In the genomic region with DNA sequence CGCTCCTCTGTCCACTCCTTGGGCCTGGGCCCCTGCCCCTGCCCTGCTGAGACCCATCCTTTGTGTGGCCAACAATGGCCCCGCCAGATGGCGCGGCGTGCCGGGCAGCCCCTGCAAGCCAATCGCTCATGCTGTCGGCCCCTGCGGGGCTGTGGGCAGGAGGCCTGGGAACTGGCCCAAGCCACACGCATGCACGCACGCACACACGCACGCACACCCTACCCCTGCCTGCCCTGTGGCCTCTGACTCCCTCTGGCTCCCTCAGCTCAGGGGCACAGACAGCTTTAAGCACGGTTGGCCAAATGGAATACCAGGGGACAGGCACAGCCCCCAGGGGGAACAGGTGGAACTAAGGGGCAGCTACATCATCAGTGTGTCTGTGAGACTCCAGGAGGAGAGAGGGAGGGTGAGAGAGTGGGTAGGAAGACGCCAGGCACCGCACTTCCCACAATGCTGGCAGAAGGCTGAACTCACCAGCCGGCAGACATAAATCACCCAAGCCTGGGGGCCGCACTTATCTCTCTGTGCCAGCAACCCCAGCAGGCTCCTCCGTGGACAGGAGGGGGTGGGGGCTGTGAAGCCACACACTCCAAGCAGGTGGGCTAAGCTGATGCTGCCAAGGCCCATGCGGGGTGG, we compare ENCODE assay signal across 8 mouse cellular contexts. TPM values are rescaled to one million over a fixed set of nuclear protein-coding genes. Genes with fewer than 3 reads are reported as not detected.
A peak's percentile ranks its signal among the peaks of the same experiment; 100 is the strongest.
DNase-seq lines count a peak whose midpoint lies in the region; ATAC-seq and TF ChIP-seq lines count a peak whose summit lies in the region.

No protein-coding gene starts in this region.

- WGBS in forebrain, embryonic 11.5 days: 11% methylated on average over 21 of the region's 21 CpGs
- 10% methylated on average over 21 of the region's 21 CpGs for WGBS in neural tube, embryonic 15.5 days

- peak overlapping the region; percentile 35 for H3K4me2 ChIP-seq in forebrain, embryonic 11.5 days (ENCODE audit: low read depth, low read length, severe bottlenecking)
- peak overlapping the region; percentile 40 for H3K4me2 ChIP-seq in neural tube, embryonic 15.5 days

- no peaks in the 10 kb centered on the region for H3K9me3 ChIP-seq in forebrain, embryonic 11.5 days (ENCODE audit: control insufficient read depth, low read length)
- no peaks in the 10 kb centered on the region for H3K9me3 ChIP-seq in neural tube, embryonic 15.5 days (replicated peaks)

- intact Hi-C loops in left cerebral cortex, adult 2 months (cut with DNase I): loop anchor here (1.0 kb wide), 1 partner anchor 34 kb away; a partner anchor contains a TSS

- peak; percentile 68 for ATAC-seq in forebrain, embryonic 11.5 days (replicated peaks; ENCODE audit: low FRiP score)
- ATAC-seq in neural tube, embryonic 15.5 days (ENCODE audit: low FRiP score): peak; percentile 60

- peak overlapping the region; percentile 79 for H3K27ac ChIP-seq in forebrain, embryonic 11.5 days (ENCODE audit: low read depth, low read length)
- no peak overlapping the region for H3K27ac ChIP-seq in left cerebral cortex, adult 2 months
- H3K27ac ChIP-seq in neural tube, embryonic 15.5 days (replicated peaks): peak overlapping the region; percentile 85

- no peak; the same call in 1 of the 2 replicates for TF ChIP-seq CTCF in left cerebral cortex, adult 2 months (IDR thresholded peaks at IDR 0.05)

- DNase-seq in adrenal gland, postnatal 10 days: peak; percentile 56
- DNase-seq in adrenal gland, adult 8-10 months: no peak
- DNase-seq in ZHBTc4 (ENCODE audit: low read depth, low spot score): peak; percentile 34
- DNase-seq in forebrain, embryonic 11.5 days (ENCODE audit: low spot score): peak; percentile 81
- peak; percentile 46 to 57 for DNase-seq in left cerebral cortex, adult 2 months (ENCODE audit: extremely low spot score in 1 of 2, low spot score in 2 of 2)
- no peak for DNase-seq in ovary, postnatal 36 days (ENCODE audit: low spot score)
- no peak for DNase-seq in heart, postnatal 4 days

- H3K4me3 ChIP-seq in forebrain, embryonic 11.5 days (ENCODE audit: low read depth, low read length): no peak overlapping the region
- no peak overlapping the region for H3K4me3 ChIP-seq in left cerebral cortex, adult 2 months
- no peak overlapping the region for H3K4me3 ChIP-seq in neural tube, embryonic 15.5 days (replicated peaks)

- peak overlapping the region; percentile 61 for H3K9ac ChIP-seq in forebrain, embryonic 11.5 days (ENCODE audit: low read length)
- peak overlapping the region; percentile 28; the same call in 1 of the 2 replicates for H3K9ac ChIP-seq in neural tube, embryonic 15.5 days (replicated peaks)

- H3K36me3 ChIP-seq in forebrain, embryonic 11.5 days (ENCODE audit: control insufficient read depth, insufficient read depth, low read length): no peaks in the 10 kb centered on the region
- no peaks in the 10 kb centered on the region for H3K36me3 ChIP-seq in neural tube, embryonic 15.5 days

- no peaks in the 10 kb centered on the region for H3K27me3 ChIP-seq in forebrain, embryonic 11.5 days (ENCODE audit: control insufficient read depth, insufficient read depth, low read length)
- no peaks in the 10 kb centered on the region for H3K27me3 ChIP-seq in neural tube, embryonic 15.5 days (replicated peaks)

- H3K4me1 ChIP-seq in forebrain, embryonic 11.5 days (replicated peaks; ENCODE audit: control insufficient read depth, insufficient read depth, low read length): peaks cover 70% of the 10 kb centered on the region
- peaks cover 97% of the 10 kb centered on the region for H3K4me1 ChIP-seq in neural tube, embryonic 15.5 days

RNA-seq across cellular contexts. Expression of a gene that starts 34.2 kb away (rescaled TPM):
- total RNA-seq in adrenal gland, postnatal 10 days (2021): 10 to 100 TPM; 19.8 to 22.1 TPM
- 10 to 100 TPM; 24.6 to 36.3 (median 29.0) TPM for total RNA-seq in adrenal gland, adult 8-10 months (2022)
- polyA plus RNA-seq in forebrain, embryonic 11.5 days (2014; fragmentation: Nextera tagmentation; extraction: Ambion mirVana): 18.0 and 18.8 TPM in 2 replicates
- 10 to 100 TPM; 73.7 to 79.3 TPM for total RNA-seq in left cerebral cortex, adult 2 months (2021)
- 10.5 and 11.9 TPM in 2 replicates for polyA plus RNA-seq in neural tube, embryonic 15.5 days (2015; fragmentation: Nextera tagmentation; extraction: Ambion mirVana)
- total RNA-seq in heart, postnatal 4 days (2021): 10 to 100 TPM; 35.2 to 37.2 TPM

Comparison
In these comparisons a context has a peak if more than half of its experiments do, and no peak if none do; other contexts are left out.
1. DNase-seq: peak in adrenal gland, postnatal 10 days (single experiment), ZHBTc4 (single experiment), forebrain, embryonic 11.5 days (single experiment) and left cerebral cortex, adult 2 months (2 of 2); none in adrenal gland, adult 8-10 months (single experiment), ovary, postnatal 36 days (single experiment) and heart, postnatal 4 days (single experiment).